Mouse (Mus musculus): ENCODE data around the gene Akp3.

Akp3 gene

DNA sequence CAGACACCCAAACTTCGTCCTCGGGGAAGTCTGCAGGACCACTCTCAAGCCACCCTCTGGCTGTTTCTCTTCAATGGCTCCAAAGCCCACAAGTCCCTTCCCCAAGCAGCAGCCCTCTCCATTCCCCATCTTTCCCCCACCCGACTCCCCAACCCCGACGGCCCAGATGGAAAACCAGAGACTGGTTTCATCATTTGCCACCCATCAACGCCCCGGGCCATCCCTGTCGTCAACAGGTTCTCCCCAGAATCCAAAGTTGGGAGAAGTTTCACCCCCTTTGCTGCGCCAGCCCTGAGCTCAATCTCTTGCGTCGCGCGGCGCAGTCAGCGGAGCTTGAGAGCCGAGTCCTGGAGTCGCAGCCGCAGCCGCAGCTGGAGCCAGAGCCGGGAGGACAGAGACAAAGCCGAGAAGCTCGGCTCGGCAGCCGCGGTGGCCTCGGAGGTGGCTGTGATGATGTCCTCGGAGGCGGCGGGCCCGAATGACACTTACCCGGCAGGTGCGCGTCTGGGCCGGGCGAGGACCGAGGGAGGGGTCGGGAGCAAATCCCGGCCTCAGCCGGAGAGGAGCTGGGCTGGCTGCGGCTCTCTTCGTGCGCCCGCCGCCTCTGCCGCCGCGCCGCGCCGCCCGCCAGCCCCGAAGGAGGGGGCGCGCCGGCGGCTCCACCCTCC, 30.9 kb downstream of the Akp3 start:
- no peak for DNase-seq

DNA sequence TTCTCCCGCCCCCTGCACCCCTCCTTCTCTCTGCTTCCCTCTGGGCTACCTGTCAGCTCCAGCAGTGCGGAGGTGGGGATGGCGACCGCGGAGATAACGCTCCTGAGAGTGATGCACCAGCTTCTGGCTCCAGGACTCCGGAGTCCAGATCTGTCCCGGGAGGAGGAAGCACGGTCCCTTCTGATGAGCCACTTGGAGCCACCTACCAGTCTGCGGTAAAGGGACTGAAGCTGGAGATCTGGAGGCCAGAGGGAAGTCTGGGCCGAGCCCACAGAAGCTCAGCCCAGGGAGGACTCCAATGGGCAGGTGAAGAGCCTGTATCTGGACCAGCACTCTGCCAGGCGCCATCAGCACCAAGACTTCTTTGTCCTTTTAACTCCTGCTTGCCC, 31.4 kb downstream of the Akp3 start, which contains the start of gene Ecel1:
Gene Ecel1, minus strand, starts transcription at position 323 of the 389 bp plus-strand sequence.
- no peak for DNase-seq

DNA sequence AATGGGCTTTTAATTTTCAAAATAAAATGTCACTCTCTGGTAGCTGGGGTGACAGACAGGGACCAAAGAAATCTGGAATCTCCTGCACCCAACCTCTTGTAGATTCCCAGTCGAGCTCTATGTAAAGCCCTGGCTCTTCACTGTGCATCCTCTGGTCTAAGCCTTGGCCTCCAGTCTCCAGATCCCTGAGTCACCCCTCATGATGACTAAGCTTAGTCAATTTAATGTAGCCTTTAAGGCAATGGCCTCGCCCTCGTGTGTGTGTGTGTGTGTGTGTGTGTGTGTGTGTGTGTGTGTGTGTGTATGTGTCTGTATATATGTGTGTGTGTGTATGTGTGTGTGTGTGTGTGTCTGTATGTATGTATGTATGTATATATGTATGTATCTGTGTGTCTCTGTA, 34.6 kb downstream of the Akp3 start:
- no peak for DNase-seq

DNA sequence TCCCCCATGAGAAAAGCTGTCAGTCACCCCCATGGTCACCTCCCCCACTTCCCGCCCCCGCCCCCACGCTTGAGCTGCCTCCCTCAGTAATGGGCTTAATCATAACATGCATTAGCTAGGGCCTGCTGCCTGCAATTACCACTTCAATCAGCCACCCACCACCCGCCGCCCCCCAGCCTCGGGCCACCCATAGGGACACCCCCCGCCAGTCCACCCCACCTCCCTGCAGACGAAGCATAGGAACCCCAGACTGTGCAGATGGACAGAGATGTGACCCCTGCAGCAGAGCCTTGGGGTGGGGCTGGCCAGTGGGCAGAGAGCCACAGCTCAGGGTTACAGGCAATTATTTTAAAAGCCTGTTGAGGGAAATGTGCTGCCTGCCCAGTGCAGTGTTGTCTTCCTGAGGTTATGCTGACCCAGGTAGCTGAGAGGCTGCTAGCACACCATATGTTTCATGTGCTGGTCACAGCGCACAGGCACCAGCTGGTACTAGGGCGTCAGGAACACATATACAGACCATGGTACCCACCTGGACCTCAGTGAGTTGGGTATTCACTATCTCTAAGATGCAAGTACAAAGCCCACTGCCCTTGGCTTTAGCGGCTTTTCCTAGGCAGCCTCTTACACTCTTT, 39.5 kb downstream of the Akp3 start:
- no peak for DNase-seq

DNA sequence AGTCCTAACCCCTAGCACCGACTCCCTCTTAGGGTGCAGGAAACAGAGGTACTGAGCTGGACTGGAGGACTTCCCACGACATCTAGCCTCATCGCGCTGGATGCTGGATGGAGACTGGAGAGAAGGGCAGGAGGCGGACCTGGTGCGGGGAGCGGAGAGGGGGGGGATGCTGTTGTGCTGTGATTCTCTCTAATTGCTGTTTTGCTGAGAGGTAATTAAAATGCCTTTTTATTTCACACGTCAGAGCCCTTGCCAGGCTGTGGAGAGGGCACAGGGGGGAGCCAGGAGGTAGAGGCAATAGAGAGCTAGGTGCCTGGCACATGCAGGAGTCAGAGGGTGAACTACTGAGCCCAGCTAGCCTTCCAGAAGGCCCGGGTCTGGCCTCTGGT, 40.0 kb downstream of the Akp3 start:
- no peak for DNase-seq

DNA sequence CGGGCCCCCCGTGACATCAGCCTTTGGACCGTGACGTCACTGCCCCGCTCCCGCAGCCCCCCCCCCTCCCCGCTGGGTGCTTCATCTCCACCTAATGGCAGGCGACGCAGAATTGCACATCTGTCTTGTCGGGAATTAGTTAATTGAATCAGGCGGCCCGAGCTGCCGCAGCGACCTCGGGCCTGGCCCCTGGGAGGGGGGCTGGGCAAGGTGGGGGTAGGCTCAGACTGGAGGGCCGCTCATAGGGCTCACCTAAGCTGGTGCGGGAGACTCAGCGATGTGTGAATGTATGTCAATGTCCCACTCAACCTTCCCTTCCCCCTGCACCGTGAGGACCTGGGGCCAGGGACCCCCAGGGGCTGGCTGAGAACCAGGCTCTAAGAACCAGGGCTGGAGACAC, 45.7 kb downstream of the Akp3 start:
- no peak for DNase-seq

DNA sequence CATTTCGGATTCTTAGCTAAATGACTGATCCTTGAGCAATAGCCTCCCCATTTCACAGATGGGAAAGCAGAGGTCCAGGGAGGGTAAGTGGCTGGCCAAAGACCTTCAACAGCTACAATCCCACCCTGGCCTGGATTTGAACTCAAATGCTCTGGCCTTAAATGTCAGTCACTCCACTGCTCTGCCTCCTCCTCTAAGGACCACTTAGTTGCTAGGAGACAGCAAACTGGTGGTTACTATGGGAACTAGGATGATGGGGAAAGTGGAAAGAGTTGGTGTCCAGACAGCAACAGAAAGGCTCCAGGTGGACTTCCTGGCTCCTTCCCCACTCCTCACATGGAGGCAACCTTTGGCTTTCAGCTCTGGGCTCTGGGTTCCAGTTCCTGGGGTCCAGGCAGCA, 46.5 kb downstream of the Akp3 start:
- DNase-seq = no peak

DNA sequence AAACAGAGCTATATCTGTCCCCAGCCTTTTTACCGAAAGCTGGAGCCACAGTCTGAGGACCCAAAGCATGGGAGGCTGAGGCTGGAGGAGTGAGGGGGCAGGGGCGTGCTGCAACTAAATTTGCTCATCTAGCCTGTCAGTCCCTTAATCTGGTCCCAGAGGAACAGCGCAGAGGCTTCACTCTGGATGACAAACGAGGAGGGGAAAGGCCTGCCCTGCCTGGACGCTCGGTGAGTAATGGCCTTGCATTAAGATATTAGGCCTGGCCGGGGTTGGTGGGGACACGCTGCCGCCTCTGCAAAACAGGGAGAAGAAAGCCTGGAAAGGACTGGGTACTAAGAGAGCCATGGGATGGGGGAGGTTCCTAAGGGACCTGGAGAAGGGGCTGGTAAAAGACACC, 47.5 kb downstream of the Akp3 start:
- no peak for DNase-seq

DNA sequence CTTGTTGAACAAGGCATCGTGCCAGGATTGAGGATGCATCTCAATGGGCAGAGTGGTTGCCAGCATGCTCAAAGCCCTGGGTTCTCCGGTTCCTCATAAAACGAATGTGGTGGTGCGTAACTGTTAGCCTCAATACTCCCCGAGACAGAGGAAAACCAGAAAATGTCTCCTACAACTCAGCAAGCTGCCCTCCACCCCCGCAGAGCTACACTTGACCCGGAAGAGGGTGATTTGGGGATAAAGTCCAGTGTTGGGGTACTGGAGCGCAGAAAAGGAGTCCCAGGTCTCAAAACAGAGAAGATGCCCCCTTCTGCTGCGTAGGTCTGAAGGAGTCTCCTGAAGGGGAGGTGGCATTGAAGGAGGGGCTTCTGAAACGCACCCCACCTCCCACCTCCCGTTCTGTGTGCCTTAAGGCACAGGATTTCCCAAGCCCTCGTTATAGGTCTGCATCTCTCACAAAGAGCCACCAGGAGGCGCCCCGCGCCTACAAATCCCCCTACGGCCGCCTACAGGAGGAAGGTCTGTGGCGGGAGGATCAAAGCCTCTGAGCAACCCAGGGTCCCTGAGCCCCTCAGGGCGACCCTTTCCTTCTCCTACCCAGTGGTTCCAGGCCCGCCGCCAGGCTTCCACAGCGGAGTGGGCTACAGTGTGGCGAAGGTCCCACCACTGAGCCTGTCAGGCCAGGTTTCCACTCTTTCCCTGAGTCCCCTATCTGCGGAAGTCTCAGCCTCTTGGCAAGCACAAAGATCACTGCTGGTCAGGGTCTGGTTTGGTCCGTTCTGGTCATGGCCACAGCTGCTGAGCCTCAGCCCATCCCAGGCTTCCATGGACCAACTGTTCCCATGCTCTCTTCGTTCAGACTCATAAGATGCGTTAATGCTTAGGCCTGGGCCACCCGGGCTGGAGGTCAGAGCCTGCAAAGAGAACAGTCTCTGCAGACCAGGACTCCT, 49.5 kb downstream of the Akp3 start:
- peak; percentile 37 for DNase-seq

DNA sequence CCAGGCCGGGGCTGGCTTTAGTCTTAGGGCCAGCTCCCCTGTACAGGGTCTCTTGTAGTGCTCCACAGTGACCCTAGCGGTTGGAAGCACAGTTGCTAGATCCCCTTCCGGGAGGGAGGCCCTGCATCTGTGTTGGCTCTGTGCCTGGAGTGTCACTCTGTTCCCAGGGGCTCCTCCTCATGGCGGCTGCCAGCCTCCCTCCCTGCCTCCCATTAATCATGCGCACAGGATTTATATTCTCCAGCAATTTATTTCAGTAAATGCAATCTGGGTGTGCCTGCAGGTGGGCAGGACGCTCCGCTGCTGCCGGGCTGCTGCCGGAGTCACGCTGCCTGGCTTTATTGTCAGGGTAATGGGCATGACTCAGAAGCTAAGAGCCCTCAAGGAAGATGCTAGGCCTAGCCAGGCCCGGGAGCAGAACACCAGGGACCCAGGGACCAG, 51.1 kb downstream of the Akp3 start:
- DNase-seq = peak; percentile 60
